Mouse (Mus musculus): Measurements from ENCODE around the gene Sapcd1.
"Not testable (repeated sequence)": the region's sequence is repeated elsewhere in the genome, so short reads cannot be mapped to it uniquely, and the experiment has no call there.

Gene Sapcd1

DNA sequence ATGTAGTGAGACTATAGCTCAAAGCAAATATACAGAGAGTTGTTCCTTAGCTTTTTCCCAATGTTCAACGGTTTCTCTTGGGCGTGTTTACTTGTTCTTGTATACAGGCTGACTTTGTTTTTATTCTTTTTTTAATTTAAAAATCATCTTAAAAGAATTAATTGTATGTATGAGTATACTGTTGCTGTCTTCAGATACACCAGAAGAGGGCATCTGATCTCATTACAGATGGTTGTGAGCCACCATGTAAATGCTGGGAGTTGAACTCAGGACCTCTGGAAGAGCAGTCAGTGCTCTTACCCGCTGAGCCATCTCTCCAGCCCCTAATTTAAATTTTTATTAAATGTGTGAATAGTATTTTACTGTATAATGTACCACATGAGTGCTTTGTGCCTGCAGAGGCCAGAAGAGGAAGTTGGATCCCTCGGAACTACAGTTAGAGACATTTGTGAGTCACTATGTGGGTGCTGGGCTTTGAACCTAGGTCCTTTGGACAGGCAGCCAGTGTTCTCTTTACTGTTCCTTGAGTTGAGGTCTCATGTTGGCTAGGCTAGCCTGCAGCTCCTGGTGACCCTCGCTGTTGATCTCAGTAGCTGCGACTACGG is 20.3 kb downstream of the Sapcd1 start:
- no peak for DNase-seq (ENCODE audit: low spot score in 2 of 2)

DNA sequence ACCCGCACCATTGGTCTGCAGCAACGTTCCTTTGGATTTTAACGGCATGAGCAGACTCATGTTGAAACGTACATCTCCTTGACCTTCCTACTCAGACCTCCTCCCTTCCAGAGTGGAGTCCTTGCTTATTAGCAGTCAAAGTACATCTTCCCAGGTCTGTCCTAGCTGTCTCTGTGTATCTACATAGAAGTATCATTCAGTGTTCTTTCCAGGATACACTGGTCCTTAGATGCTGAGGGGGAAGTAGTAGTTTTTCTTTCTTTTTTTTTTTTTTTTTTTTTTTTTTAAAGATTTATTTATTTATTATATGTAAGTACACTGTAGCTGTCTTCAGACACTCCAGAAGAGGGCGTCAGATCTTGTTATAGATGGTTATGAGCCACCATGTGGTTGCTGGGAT is 21.9 kb downstream of the Sapcd1 start:
- DNase-seq (ENCODE audit: low spot score in 2 of 2), result not testable (repeated sequence)

DNA sequence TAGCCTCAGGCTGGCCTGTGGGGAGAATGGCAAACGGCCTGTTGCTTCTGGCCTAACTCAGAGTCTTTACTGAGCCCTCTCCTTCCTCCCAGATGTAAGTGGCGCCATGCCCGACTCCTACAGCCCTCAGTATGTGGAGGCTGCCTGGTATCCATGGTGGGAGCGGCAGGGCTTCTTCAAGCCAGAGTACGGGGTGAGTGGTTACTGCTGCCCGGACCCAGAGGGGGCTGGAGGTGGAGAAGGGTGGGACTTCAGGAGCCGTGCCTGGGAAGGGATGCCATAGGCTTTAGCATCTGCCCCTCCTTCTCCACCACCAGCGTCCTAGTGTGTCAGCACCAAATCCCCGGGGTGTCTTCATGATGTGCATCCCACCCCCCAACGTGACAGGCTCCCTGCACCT is 22.7 kb downstream of the Sapcd1 start:
- DNase-seq (ENCODE audit: low spot score in 2 of 2), result no peak

DNA sequence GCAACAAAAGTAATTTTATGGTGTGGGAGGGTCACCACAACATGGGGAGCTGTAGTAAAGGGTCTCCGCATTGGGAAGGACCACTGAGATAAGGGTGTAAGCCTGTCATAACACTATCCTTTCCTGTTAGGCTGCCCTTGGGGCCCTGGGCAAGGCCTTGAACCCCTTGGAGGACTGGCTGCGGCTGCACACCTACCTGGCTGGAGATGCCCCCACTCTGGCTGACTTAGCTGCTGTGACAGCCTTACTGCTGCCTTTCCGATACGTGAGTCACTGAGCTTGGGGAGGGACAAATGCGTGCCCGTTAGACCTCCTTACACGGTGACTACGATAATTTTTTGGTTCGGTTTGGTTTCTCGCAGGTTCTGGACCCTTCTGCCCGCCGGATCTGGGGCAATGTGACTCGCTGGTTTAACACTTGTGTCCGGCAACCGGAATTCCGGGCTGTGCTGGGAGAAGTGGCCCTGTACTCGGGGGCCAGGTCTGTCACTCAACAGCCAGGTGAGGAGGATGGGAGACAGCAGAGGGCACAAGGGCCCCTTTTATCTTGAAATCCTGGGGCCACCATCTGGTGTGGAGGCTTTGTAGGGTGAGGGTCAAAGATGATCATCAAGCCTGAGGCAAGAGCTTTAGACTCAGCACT is 23.6 kb downstream of the Sapcd1 start:
- no peak for DNase-seq (ENCODE audit: low spot score in 2 of 2)

DNA sequence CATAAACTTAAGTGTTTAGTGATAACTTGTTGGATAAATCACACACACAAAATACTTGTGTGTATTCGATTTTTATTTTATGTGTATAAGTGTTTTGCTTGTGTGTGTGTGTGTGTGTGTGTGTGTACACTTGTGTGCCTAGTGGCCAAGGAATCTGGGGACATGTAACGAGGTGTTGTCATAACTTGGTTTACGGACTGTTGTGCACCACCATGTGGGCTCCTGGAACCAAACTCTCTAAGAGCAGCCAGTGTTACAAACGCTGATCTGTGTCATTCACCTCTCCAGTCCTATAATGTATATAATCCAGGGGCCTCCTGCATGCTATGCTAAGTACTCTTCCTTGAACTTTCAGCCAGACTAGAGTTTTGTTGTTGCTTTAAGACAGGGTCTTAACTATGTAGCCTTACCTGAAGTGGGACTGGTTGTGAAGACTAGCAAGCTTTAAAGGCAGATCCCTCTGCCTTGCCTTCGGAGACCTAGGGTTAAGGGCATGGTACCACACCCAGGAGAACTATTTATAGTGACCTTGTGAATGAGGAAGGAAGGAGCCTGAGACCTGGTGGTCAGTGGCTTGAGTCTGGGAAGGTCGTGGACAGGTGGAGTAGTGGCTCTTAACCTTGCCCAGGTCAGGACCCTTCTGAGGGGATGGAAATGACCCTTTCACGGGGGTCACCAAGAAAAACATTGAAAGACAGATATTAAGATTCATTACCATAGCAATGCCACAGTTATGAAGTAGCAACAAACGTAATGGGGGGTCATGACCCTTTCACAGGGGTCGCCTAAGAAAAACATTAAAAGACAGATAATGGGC is 24.6 kb downstream of the Sapcd1 start:
- no peak for DNase-seq (ENCODE audit: low spot score in 2 of 2)

DNA sequence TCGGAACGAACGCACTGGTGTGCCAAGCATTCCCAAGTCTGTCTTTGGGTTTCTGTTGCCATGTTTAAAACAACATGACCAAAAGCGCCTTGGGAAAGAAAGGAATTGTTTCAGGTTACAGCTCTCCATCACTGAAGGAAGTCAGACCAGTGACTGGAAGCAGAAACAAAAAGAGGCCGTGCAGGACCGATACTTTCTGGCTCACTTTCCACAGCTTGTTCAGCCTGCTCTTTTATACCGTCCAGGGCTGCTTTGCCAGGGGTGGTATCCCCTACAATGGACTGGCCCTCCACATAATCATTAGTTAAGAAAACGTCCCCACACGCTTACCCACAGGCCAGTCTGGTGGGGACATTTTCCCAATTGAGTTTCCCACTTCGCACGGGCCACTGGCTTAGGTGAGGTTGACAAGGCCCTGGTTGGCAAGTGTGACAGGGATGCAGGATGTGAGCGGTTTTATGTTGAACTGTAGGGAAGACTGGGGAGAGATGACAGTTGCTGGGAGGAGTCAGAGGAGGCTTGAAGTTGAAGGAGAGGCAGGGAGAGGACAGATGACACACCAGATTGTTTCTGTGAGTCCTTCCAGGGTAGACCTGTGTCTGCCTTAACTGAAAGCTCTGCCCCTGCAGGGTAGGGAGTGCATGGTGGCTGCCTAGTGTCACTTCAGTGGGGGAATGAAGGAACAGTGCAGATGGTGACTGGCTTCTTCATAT is 25.5 kb downstream of the Sapcd1 start:
- no peak for DNase-seq (ENCODE audit: low spot score in 2 of 2)

DNA sequence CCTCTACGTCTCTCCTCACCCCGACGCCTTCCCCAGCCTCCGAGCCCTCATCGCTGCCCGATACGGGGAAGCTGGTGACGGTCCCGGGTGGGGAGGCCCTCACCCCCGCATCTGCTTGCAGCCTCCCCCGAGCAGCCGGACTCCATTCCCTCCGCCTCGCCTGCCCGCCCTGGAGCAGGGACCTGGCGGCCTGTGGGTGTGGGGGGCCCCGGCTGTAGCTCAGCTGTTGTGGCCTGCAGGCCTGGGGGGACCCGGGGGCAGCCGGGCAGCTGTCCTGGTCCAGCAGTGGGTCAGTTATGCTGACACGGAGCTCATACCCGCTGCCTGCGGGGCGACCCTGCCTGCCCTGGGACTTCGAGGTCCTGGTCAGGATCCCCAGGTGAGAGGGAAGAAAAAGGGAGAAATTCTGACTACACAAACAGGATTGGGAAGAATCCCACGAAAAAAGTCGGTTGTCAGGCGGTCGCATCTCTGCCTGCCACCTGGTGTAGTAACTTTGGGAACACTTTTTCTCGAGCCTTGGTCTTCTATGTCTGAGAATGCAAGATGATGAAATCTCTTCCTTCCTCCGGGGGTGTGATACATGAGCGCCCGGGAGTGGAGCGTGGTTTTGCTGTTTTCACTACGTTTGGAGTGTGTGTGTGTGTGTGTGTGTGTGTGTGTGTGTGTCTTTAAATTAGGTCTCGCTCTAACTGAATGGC is 26.2 kb downstream of the Sapcd1 start:
- peak; percentile 38 for DNase-seq (ENCODE audit: low spot score in 2 of 2)

DNA sequence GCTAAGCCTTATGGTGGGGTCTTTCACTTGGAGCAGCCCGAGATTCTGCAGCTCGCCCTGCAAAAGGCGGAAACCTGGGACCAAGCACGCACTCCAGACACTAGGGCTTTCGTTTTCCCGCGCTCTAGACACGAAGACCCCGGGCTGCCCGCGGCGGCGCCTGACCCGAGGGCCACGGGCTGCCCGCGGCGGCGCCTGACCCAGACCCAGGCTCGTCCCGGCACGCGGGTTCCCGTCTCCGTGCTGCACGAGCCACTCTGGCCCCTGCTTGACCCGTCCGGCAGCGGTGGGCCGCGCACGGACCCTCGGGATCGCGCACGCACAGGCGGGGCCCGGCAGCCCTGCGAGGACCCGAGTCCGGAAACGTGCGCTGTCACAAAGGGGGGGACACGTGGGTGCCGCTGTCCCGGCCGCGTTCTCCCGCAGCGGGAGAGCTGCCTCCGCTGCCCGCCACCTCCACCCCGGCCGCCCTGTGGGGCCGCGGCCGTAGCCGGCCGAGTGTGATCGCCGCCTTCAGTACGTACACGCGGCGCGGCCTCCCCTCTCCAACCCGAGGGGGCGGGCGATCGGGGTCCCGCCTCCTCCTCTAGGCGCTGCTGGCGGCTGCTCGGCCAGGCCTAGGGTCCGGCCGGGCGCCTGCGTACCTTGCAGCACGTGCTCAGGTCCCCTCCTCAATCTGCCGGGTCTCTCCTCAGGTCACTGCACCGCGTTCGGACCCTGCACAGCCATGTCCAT is 26.9 kb downstream of the Sapcd1 start, which contains the start of gene Vars:
TSS of gene Vars (plus strand) at position 271 of the 735 bp plus-strand sequence.
- DNase-seq (ENCODE audit: low spot score in 2 of 2), result peak; percentile 85 to 86

DNA sequence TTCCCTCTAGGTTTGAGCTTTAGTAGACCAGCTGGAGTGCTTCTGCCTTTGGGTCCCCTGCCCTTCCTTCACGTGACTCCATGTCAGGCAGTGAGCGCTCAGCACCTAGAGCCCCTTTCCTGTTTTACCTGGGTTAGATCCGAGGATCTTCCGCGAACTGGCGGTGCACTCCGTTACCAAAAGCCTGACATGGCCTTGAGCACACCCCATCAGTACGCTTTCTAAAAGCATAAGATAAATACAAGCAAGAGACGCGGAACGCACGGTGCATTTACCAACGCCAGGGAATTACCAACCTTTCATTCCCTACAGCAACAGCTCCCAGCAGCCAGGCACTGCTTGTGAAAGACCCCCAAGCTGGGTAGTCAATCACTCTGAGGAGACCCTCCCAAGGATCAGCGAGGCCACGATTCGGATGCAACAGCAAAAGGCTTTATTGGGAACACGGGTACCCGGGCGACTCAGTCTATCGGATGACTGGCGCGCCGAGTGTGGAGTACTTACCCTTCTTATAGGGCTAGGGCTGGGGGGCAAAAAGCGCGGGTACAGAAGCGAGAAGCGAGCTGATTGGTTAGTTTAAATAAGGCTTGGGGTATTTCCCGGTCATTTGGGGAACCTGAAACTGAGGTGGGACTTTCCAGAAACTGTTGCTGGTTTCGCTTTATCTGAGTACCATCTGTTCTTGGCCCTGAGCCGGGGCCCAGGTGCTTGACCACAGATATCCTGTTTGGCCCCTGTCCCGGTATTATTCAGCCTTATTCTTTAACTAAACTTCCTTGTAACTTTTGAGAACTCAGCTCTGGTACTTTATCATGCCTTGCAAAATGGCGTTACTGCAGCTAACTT is 27.7 kb downstream of the Sapcd1 start:
- peak; percentile 54 to 72 for DNase-seq (ENCODE audit: low spot score in 2 of 2)

DNA sequence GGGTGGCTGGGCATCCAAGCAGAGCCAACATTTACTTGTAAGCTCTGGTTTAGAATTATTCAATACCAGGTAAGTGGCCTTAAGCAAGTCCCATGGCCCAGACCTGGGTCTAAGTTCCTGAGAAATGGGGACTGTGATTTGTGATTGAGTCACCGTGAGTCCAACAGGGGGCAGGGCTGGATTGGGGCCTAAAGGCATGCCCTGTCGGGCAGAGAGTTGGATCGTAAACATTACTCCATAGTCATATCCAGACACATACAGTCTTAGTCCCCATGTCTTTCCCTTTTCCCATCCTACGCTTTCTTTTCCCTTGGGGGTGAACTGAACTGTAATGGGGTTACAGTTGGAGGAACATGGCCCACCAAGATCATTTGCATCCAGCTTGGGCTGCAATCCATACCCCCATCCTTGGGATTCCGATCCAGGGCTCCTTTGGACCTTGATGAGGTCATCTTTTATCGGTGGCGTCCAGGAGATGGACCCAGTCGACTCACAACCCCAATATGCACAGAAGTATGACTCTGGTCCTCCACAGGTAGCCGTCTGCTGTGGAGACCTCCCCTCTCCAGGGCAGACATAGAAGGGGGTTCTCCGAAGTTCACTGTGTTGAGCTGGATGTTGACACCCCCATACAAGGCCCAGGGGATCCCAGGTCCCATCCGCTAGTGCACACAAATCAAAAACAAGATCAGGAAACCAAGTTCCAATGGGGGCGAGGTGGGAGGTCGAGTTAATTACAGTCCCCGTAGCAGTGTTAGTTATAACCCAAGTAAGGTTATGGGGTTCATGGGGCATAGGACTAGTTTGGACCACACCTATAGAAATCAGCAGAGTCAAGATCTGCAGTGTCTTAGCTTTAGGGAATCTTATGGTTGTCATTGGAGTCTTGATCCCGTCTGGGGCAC is 29.0 kb downstream of the Sapcd1 start:
- DNase-seq (ENCODE audit: low spot score in 2 of 2), result no peak

DNA sequence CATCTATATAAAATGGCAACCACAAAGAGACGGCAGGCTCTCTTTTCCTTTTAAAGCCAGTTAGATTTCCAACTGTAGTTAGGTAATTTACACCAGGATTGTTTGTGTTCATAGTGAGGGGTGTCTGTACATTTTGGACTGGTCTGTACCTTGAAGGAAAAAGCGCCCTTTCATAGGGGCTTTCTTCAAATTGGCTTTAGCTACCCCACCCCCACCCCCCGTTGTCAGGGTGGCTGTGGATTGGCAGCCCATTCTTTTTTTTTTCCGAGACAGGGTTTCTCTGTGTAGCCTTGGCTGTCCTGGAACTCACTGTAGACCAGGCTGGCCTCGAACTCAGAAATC is 30.7 kb downstream of the Sapcd1 start:
- no peak for DNase-seq (ENCODE audit: low spot score in 2 of 2)

DNA sequence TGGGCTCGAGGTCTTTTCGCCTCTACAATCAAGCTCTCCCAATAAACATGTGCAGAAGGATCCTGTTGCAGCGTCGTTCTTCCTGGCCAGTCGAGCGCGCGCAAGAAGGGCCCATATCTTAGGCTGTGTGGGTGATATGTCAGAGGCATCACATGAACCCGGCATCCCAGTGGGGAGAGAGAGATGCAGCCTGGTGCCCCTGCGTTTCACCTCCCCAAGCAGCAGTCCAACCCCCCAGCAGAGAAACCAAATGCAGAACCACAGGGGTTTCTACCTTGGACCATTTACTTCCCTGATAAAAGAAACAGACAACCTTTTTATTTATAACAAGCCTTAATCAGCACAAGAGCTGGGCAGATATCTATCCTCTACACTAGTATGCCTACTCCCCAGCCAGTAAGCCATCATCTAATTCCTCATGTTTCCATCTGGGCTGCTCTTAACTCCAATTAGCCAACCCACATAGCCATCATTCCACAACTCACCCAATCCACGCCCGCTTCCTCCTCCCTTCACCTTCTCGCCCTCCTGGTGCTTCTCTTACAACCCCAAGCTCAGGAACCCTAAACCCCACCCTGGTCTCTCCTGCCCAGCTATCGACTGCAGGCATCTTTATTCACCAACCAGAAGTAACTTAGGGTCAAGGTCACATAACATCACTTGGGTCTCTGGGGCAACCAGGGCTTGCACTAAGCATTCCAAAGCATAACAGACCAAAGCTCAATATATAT is 31.2 kb downstream of the Sapcd1 start:
- DNase-seq (ENCODE audit: low spot score in 2 of 2), result no peak

DNA sequence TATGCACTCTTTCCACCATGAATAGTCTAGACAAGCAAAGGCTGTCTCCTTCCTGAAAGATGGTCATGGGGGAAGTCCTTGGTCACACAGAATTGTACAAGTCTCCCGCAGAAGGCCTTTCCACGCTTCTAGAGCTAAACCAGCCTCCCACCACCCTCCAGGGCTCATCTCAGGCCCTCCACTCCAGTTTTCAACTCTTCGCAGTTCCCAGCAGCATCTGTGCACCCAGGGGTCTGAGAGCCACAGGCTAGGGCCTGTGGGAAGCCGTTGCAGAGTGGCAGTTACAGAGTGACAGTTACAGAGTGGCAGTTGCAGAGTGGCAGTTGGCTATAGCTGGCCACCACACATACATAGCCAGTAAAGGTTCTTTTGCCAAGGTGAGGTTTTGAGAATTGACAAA is 31.9 kb downstream of the Sapcd1 start:
- not testable (repeated sequence) for DNase-seq (ENCODE audit: low spot score in 2 of 2)

DNA sequence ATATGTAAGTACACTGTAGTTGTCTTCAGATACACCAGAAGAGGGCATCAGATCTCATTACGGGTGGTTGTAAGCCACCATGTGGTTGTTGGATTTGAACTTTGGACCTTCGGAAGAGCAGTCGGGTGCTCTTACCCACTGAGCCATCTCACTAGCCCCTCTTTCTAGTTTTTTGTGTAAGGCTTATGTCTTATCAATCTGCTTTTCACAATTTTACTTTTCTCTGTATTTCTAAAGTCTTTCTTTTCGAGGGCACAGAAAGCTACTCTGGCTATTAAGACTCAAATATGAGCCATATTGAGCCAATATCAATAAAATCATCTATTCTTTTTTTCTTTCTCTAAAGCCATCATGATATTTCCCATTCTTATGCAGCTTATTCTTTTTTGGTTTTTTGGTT is 32.6 kb downstream of the Sapcd1 start:
- DNase-seq (ENCODE audit: low spot score in 2 of 2), result not testable (repeated sequence)

DNA sequence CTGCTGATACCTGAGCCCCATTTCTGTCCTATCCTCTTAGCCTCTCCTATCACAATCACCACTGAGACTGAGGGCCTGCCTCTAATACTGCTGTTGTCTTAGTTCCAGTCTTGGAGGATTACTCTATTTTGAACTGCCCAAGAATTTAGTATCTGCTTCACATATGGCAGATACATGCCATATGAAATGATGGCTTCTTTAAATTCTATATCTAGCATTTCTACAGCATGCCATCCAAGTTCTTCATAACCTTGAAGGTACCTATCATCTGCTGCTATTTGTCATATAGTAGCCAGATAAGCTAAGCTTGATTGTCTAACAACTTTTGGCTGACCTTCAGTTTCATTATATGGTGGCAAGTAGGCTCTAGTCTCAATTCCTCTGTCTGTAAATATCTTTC is 33.1 kb downstream of the Sapcd1 start:
- no peak for DNase-seq (ENCODE audit: low spot score in 2 of 2)

DNA sequence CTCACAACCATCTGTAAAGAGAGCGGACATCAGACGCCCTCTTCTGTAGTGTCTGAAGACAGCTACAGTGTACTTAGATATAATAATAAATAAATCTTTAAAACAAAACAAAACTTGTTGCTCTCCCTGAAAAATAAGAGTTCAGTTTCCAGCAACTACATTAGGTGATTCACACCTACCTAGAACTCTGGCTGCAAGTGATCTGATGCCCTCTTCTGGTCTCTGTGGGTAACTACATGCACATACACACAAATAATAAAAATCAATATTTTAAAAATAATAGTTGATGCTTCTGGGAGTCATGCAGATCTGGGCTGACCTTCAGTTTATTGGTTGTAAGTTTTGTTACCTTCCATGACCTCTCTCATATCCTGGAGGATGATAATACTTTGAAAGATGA is 43.6 kb downstream of the Sapcd1 start:
- DNase-seq (ENCODE audit: low spot score in 2 of 2), result peak in 1 of 2 experiments; percentile 50

DNA sequence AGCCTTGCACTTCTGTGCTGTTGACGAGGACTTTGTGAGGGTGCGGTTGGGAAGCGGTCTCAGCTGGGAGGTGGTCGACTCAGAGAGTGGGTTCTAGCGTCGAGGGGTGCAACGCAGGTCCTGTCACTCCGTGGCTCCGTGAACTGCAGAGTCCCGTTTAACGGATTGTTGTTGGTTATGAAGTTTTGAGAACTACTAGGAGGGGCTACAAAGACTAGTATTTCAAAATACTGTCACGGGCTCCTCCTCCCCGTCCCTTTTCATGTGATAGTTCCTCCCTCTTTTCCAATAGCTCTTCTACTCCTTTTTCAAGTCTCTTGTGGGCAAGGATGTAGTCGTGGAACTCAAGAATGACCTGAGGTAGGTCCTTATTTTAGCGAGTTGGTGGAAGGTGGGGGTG is 45.5 kb downstream of the Sapcd1 start:
- no peak for DNase-seq (ENCODE audit: low spot score in 2 of 2)

DNA sequence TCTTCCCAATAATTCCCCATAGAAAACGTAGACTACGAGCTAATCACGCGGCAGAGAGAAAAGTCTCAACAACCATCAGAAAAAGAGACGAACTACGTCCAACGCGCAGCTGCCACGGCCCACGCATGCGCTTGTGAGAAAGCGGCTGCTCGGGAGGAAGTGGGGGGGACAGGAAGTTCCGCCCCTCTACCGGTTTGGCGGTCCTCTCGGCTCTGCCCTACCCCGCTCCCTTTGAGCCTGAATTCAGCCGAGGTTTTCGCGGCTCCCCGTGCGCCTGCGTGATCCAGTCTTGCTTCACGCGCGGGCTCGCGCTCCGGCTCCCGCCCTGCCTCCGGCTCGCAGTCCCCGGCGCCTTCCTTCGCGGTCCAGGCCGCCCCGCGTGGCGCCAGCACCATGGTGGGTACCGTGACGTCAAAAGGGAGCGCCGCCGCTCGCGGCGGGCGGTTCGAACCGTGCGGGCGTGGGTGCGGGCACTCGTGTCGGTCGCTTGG is 46.1 kb downstream of the Sapcd1 start, which contains the start of gene Lsm2:
TSS of gene Lsm2 (plus strand) at position 173 of the 491 bp plus-strand sequence.
- DNase-seq (ENCODE audit: low spot score in 2 of 2), result peak; percentile 89 to 92

All from natural killer cell, adult 2 months (primary cell).